Mouse (Mus musculus): Measurements from ENCODE around the gene Adipoq. TPM values are rescaled to one million over a fixed set of nuclear protein-coding genes. Genes with fewer than 3 reads are reported as not detected.
A peak's percentile ranks its signal among the peaks of the same experiment; 100 is the strongest.
"Not testable (repeated sequence)": the region's sequence is repeated elsewhere in the genome, so short reads cannot be mapped to it uniquely, and the experiment has no call there.

Adipoq gene
- total RNA-seq, 2 experiments from 2014 or later, result 14.8 to 64.6 TPM

DNA sequence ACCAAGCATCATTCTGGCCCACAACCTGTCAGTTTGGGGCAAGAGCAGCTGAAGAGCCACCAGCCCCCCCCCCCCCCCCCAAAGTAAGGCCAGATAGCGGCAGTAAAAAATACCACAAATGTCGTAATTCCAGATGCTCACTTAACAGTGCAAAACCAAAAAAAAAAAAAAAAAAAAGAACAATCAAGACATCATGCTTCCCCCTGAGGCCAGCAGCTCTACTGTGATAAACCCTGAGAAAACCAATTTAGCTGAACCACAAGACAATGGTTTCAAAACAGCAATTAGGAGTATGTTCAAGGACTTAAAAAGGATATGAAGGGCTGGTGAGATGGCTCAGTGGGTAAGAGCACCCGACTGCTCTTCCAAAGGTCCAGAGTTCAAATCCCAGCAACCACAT lies 15.8 kb downstream of the Adipoq start:
- DNase-seq, result no peak

DNA sequence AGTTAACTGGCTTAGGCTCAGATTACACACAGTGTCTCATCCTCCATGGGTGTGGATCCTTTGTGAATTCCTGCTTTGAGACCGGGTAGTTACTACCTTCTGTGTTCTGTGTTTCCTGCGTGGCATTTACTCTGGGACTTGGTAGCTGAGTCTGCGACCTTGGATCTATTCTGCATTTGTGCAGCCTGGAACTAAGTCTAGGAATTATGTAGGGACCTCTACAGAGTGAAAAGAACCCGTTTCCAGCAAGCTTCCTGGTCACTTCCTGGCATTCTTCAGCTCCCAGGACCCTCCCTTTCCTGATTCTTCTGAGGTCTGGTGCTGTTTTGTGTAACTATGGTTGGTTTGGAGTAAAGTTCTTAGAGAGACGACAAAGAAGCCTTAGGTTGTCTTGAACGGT lies 18.1 kb downstream of the Adipoq start:
- peak; percentile 32 to 69 for DNase-seq

DNA sequence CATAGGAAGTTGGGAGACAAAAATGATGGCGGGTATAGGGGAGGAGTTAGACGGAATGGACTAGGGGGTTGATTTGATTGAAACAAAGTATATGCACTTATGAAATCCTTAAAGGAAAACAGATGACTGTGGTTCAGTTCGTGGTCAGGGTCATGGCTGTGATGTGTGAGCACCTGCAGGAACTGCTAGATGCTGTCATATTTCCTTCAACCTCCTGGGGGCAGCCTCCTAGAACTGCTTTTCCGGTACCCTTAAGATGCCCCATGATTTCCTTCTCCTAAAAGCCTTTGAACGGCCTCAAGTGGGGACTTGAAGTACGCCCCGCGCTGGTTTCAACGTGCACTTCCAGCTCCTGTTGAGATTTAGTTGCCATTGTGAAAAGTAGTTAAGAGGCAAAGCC lies 19.1 kb downstream of the Adipoq start:
- no peak for DNase-seq

DNA sequence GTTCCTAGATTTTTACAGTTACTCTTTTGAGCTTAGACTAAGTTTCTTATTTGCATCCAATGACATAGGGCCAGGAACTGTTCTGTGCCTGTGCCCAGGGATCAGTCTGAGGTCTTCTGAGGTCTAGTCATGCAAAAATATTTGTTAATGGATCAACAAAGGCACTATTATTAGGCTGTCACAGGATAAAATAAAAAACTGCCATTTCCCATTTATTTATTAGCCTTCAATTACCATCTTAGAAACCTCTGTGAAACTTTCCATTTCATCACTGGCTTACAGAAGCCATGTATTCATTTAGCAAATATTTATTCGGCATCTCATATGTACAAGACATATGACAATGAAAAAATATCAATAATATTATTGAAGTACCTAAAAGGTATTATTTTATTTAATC lies 20.3 kb downstream of the Adipoq start:
- no peak for DNase-seq

DNA sequence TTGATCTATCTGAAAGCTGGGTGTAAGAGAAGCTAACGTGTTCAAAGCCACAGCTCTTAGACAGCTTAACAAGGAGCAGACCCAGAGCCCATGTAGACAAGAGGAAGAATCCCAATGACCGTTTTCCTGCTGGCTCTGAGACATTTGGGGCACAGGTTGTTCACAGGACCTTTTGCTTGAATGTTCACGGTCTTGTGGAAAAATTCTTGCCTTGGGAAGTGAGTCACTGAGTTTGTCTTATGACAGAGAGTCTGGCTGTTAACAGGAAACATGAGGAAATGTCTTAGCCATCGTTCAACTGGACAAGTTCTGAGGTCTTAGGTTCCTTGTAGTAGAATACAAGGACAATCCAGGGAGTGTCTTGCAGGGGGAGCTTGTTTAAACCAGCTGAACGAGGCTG lies 20.7 kb downstream of the Adipoq start:
- peak; percentile 31 to 74 for DNase-seq

DNA sequence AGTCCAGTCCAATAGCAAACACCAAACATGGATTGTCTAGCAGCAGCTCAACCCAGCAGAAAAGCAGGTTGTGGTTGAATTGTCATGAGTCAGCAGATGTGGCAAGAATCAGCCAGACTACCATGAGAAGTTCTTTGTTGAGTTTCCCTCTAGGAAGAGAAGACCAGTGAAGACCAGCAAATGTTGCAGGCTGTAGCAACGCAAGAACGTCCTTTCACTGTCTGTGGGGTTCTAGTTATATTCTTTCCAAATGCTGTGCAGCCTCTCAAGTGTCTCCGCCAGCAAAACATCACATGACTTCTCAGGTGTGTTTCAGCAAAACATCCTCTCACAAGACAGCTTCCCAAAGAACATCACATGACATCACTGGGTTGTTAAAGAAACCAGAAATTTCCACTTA lies 24.5 kb downstream of the Adipoq start:
- no peak for DNase-seq

DNA sequence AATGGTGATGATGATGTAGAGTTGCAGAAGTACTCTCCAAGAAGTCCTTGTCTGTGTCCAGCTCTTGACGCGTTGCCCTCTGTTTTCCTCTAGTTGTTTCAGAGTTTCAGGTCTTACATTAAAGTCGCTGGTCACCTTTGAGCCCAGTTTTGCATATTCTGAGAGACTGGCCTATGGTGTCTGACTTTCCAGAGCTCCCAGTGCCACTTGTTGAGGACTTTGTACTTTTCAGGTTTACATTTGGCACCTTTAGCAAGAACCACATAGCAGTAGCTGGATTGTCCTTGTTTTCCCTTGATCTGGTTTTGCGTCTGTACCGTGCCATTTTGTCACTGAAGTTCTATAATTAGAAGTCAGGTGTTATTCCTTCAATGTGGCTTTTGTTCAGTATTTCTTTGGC lies 27.6 kb downstream of the Adipoq start:
- DNase-seq, result no peak

DNA sequence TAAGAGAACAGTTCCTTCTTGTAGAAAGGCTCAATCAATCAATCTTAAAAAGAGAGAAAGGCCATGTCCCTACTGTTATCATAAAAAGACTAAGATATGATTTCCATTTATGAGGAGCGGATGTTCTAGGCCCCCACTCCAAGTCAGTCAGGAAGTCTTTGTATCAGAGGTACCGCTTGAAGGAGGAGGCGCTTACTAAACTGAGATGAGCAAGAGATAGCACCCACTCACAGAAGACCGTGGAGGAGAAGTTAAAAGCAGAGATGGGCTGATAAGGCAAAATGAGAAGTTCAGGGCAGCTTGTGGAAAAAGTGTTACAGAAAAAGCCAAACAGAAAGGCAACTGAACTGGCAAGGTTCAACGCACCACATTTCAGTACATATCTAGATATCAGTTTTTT lies 28.5 kb downstream of the Adipoq start:
- DNase-seq, result no peak

DNA sequence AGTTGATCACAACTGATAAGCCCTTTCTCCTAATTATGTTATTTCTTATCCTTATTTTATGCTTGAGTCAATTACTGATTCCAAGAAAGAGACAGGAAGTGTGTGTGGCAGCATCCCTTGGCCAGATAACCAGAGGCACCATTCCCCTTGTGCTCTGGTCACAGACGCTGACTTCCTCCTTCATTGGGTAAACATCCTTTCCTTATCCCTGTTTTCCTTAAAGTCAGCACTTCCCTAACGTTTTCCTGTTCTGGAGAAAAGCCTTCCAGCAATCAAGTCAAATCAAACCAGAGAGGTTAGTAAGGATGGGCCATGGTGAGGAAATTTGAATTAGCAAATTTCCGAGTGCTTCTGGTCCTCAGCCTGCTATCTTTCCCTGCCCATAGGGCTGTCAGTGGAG lies 29.6 kb downstream of the Adipoq start:
- DNase-seq, result no peak

DNA sequence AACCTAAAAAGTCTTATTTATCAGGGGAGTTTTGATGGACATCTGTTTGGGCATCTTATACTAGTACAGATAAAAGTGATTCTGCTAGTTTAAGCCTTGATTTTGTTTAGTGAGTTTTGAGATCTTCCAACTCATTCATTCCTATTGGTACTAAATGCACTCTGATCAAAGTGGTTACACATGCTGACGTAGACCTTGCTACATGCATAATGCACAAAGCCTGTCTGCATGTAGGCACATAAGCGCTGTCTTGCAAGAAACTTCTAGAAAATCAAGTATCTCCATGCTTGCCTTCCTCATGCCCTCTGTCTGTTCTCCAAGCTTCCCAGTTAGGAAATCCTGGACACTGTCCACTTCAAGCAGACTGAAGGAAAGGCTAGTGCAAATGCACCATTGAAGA lies 31.5 kb downstream of the Adipoq start:
- DNase-seq, result no peak

DNA sequence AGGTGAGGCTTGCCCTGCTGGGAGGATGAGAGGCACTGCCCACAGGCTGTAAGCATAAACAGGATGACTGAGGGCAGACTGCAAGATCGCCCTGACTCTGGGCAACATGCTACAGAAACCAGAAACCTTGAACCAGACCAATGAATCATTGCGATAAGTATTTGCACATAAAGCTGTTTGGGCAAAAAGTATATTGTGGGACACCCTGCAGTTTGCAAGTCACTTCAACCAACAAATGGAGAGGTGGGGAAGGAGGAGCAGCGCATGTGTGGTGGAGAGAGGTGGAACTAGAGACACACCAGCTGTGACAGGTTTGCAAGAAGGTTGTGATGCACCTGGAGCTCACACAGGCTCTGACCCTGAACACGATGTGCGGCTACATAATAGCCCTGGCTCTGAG lies 32.5 kb downstream of the Adipoq start:
- no peak for DNase-seq

DNA sequence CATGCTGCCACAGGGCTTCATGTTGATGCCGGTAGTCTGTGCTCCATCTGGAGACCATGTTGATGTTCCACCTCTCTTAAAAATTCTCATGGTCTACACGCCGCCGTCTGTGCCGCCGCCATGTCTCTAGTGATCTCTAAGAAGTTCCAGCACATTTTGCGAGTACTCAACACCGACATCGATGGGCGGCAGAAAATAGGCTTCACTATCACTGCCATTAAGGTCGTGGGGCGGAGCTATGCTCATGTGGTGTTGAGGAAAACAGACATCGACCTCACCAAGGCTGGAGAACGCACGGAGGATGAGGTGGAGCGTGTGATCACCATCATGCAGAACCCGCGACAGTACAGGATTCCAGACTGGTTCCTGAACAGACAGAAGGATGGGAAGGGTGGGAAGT lies 33.1 kb downstream of the Adipoq start:
- DNase-seq, result not testable (repeated sequence)

DNA sequence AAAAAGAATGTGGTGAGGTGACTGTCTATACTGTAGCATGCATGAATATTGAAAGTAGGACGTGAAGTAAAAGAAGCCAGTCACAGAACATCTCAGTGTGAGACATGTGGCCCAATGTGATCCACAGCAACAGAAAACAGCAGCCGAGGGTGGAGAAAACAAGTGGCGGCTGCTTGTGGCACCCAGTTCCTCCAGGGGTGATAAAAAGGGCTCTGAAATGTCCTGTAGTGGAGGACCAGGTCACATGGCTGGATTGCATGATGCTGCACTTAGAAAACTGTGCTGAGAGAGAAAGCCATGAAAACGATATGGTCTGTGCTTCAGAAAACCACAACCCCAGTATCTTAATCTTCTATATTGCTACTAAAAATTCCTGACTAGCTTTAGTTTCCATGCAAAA lies 34.7 kb downstream of the Adipoq start:
- DNase-seq, result no peak

DNA sequence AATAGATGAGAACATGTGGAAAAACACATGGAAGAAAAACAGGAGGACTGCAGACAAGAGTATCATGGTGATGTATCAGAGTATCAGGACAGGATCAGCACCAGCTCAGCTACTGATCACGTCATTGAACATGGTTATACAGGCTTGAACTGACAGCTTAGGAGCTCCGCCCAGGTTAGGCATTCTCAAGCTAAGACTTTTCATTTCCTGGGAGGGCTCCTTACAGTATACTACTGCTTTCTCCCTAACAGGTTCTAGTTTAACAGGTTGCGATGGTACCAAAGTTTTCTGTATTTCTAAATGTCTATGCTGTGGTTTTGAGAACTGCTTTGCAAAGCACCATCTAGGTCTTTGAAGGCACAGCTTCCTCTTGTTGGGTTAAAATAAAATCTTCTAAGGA lies 35.2 kb downstream of the Adipoq start:
- peak in 1 of 2 experiments; percentile 24 for DNase-seq

DNA sequence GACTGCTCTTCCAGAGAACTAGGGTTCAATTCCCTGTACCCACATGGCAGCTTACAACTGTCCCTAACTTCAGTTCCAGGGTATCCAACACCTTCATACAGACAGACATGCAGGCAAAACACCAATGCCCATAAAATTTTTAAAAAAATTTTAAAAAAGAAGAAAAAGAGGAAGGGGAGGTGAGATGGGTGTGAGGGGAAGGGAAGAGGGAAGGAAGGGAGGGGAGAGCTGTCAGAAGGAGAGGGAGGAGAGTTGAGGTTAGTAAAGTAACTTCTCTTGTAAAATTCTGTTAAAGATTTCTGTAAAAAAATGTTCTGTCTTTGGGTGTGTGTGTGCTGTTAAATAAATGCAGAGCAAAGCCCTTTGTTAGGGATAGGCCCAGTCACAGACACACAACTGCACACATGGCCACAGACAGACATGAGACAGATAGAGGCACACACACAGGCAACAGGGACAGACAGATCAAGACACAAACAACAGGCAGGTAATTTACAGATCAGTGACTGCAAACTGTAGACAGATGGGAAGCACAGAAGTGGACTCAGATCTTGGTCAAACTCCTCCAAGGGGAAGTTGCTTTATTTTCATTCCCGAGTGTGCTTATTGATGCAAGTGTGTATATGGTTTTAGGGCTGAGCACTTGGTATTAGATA lies 35.7 kb downstream of the Adipoq start:
- DNase-seq, result no peak

DNA sequence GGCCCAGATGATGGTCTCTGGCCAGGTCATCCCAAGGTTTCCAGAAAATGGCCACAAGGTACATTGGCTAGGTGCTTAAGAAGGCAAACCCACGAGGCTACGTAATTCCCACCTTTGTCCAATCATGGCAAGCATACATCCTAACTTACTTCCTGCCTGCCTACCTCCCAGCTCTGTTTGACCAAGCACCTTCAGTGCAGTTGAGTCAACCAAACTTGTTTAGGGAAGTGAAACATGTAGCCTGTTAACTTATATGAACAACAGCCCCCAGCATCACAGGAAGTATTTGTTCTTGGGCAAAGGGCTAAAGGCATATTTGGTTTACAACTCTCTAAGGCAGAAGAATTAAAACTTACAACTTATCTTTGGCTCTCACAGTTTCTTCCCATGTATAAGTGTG lies 39.5 kb downstream of the Adipoq start:
- DNase-seq, result no peak

DNA sequence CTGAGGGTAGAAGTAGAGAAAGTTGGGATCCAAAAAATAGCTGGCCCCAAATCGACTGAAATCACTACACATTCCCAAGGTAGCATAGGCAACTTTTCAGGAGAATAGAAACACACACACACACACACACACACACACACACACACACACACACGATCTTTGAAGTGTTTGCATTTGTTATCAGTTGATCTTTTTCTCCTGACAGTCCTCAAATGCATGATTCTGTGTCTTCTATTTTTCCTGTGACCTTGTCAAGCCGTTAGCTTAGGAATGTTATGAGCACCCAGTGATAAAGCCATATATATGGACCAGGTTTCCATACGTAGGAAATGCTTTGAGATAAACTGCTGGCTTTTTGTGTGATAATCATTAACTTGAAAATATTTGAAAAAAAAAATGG lies 40.1 kb downstream of the Adipoq start:
- no peak for DNase-seq

DNA sequence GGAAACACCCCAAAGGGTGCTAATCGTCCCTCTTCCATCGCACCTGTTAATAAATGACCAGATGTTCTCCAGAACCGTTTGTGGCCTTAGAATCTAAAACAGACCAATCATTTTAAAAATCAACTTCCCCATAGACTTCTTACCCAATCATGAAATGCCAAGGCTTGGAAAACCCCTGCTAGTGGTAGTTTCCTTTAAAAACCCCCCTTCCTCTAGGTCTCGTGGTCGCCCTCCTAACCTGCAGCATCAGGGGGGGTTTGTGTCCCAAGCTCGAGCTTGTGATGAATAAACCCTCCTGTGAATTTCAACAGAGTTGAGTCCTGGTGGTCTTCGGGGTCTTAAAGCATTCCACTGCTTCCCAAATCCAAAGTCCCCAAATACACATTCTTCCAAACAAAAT lies 41.6 kb downstream of the Adipoq start:
- DNase-seq, result no peak

DNA sequence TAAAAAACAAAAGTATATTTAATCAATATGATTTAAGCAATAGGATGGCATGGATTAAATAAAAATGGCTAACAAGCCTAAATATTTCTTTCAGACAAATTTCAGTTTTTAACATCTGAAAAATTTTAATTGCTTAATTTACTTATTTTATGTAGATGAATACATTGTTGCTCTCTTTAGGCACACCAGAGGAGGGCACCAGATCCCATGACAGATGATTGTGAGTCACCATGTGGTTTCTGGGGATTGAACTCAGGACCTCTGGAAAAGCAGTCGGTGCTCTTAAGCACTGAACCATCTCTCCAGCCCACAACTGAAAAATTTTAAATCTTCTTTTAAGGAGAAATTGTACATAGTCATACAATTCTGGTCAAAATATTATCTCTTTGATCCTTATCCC lies 43.3 kb downstream of the Adipoq start:
- no peak for DNase-seq

DNA sequence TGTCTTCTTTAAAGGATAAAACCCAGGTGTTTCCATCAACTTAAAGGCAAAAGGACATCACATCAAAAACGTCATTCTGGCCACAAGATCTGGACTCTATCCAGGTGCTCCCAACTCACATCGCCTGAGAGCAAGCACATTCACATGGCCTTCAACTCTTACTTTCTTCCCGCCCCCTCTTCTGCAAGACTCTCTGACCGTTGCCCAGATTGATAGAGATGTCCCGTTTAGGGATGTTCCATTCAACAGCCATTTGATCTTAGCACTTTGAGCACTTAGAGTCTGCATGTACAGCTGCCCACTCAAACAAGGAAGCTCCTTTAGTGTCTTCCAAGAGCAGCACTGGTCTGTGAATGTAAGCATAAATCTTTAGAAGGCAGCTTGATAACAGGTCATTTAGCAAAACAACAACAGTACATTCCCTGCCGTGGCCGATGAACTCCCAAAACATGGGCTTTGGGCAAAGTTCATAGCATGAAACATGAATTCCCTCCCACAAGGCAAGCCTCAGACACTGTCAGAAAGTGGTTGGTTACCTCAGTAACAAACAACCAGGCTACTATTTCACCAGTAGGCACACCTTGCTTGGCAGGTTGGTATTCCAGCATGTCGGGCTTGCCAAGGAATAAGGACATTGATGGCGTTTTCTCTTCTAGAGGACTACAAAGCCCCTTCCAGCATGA lies 45.4 kb downstream of the Adipoq start:
- DNase-seq, result no peak

DNA sequence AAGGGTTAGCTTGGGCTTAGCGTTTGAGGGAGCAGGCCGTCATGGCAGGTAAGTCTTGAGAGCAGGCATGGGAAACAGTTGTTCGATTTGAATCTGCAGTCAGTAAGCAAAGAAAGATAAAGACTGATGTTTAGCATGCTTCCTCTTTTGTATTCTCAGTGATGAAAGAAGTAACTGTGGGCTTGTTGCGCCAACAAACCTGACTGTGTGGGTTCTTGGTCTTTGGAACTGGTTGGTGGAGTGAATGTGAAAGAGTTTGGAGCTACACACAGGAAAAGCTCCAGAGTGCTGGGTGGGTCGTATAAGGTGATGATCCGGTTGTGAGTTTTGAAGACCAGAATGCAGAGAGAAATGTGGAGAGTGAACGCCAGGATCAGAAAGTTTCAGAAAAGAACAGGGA lies 49.3 kb downstream of the Adipoq start:
- no peak for DNase-seq

DNA sequence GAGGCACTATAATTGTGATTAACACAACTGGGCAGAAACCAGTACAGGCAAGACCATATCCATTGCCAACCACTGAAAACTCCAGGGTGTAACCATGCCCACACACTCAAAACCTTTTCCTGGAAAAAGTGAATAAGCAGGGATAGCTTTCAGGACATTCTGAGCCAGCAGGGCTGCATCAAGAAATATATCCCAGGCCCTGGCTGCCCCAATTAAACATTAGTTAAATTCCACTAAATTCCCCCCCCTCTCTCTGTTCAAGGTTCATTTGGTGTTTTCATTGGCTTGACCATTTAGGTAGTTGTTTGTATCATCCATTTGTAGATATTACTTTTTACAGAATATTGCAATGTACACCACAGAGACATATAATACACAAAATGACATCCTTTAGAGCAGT lies 50.0 kb downstream of the Adipoq start:
- DNase-seq, result no peak

DNA sequence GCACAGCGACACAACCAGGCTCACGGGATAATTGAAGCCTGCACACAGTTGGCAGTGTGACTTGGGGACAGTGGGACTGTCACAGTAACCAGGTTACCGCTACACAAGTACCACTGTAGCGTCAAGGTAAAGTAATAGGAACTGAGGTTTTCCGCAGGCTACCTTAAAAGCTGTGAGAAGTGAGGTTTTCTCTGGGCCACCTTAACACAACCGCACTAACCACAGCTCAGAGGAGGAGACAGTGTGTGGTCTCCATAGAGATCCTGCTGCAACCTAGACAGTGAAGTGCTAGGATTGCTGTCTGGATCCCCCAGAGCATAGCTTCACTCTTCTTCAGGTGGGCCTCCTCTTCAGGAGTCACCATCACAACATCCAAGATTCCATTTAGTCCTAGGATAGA lies 50.5 kb downstream of the Adipoq start:
- DNase-seq, result no peak

DNA sequence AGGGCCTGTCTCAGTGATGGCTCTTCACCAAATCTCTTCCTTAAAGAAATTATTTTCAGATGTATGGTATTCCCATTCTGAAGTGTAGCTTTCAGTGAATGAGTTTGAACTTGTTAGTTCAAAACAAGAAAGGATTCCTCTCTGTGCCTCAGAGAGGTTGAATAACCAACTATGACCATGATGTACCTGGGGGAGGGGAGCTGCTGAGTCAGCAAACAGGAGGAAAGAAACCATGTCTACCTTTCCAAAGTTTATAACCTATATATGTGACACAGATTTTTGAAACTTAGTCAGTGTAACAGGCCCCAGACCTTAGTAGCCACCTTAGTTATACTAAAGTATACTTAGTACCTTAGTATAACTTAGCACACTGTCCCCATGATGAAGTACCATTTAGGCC lies 55.2 kb downstream of the Adipoq start:
- no peak for DNase-seq
